Mouse (Mus musculus) MEL (cell line): ENCODE data around the gene Stat6.

Source experiments
- CTCF ChIP-seq, 3 experiments: IDR thresholded peaks in 2 of 3; conservative IDR thresholded peaks in 1 of 3; 2 replicates each; pipeline ENCODE4 v1.5.1; 2011 to 2012; ENCODE audit warnings: low read length in 3 of 3, low read depth in 2 of 3, mild to moderate bottlenecking in 2 of 3, improper control_type of control experiment in 1 of 3, inconsistent platforms in 1 of 3, mixed read lengths in 1 of 3, moderate library complexity in 1 of 3; ENCODE audit not compliant: control insufficient read depth in 1 of 3, insufficient read depth in 1 of 3, poor library complexity in 1 of 3, severe bottlenecking in 1 of 3
- POLR2A ChIP-seq, 2 experiments: IDR thresholded peaks; 2 replicates each; pipeline ENCODE4 v1.6.1; 2011 to 2012; ENCODE audit warnings: low read length in 2 of 2, mild to moderate bottlenecking in 2 of 2, control low read depth in 1 of 2, improper control_type of control experiment in 1 of 2, low read depth in 1 of 2, moderate library complexity in 1 of 2; ENCODE audit not compliant: control insufficient read depth in 1 of 2, insufficient read depth in 1 of 2, poor library complexity in 1 of 2
- POLR2AphosphoS5 ChIP-seq: IDR thresholded peaks from 2 replicates; pipeline ENCODE4 v1.6.1; 2012; ENCODE audit warnings: low read depth, borderline replicate concordance, mild to moderate bottlenecking, inconsistent platforms, low read length, moderate library complexity, mixed read lengths
- RCOR1 ChIP-seq: IDR thresholded peaks from 2 replicates; pipeline ENCODE4 v1.6.1; 2012; ENCODE audit warnings: low read depth, mild to moderate bottlenecking, inconsistent platforms, low read length, improper control_type of control experiment
- SMC3 ChIP-seq: IDR thresholded peaks from 2 replicates; pipeline ENCODE4 v1.6.1; 2011; ENCODE audit warnings: low read depth, low read length, improper control_type of control experiment
- USF2 ChIP-seq, 2 experiments: IDR thresholded peaks; 2 replicates each; pipeline ENCODE4 v1.6.1; 2011 to 2012; ENCODE audit warnings: improper control_type of control experiment in 2 of 2, low read length in 2 of 2, borderline replicate concordance in 1 of 2, inconsistent platforms in 1 of 2, low read depth in 1 of 2, mild to moderate bottlenecking in 1 of 2; ENCODE audit not compliant: insufficient read depth in 1 of 2

DNA sequence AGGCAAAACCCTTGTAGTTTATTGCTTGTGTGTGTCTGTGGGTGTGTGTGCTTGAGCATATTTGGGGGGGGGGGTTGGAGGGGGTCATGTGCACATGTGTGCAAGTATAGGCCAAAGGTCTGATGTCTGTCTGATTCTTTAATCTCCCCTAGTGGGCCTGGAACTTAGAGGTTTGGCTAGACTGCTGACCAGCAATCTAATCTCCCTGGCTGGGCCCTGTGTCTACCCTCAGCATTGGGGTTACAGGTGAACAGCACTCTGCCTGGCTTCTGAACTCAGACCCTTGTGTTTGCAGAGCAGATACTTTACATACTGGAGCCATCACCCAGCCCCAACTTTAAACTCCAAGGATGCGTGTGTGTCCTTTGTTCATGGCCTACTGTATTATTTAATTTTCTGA is 36.4 kb downstream of the Stat6 start:
- TF ChIP-seq SMC3 (no peak), CTCF (IDR thresholded peaks at IDR 0.05 in 2 of 3, conservative IDR thresholded peaks at IDR 0.05 in 1 of 3; ENCODE audit: control insufficient read depth in 1 of 3, insufficient read depth in 1 of 3, low read depth in 2 of 3, low read length in 3 of 3, poor library complexity in 1 of 3, severe bottlenecking in 1 of 3) (no peak), USF2 (IDR thresholded peaks at IDR 0.05; ENCODE audit: borderline replicate concordance in 1 of 2, insufficient read depth in 1 of 2, low read depth in 1 of 2, low read length in 2 of 2) (no peak), POLR2AphosphoS5 (no peak), RCOR1 (no peak), POLR2A (IDR thresholded peaks at IDR 0.05; ENCODE audit: control insufficient read depth in 1 of 2, insufficient read depth in 1 of 2, low read depth in 1 of 2, low read length in 2 of 2, poor library complexity in 1 of 2) (no peak)
